Mouse (Mus musculus): ENCODE measurements around the gene Emsy.

GRCm38 (mm10) chr7:98537210-98537966, 119.2 kb downstream of the Emsy start:
- TF ChIP-seq CTCF (IDR thresholded peaks at IDR 0.05; ENCODE audit: low read depth) (no peak), EP300 (IDR thresholded peaks at IDR 0.05; ENCODE audit: low read depth) (no peak)
